Mouse (Mus musculus): Measurements from ENCODE around the gene Cd109.
A peak's percentile ranks its signal among the peaks of the same experiment; 100 is the strongest.

The Cd109 gene

GRCm38 (mm10) chr9:78615401-78616021 lies at the start of gene Cd109:
Gene Cd109, plus strand, starts transcription at chr9:78615546.
- DNase-seq (ENCODE audit: low spot score) = peak; percentile 42

DNA sequence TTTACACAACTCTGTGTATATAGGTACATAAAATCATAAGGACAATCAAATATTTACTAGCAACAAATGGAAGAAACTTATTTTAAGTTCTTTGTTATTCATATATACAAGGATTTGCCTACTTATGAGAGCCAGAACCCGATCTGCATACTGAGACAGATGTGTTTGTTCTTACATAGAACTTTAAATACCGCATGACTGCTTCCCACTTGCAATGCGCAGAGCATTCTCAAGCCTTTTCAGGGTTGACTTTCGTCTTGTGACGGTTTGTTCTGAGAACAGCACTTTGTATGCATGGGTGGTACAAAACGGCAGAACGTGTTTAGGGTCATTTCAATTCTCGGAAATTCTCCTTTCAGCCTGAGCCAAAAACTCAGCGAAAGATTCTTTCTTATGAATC lies 45.4 kb upstream of the Cd109 start:
- DNase-seq (ENCODE audit: low spot score) = no peak

DNA sequence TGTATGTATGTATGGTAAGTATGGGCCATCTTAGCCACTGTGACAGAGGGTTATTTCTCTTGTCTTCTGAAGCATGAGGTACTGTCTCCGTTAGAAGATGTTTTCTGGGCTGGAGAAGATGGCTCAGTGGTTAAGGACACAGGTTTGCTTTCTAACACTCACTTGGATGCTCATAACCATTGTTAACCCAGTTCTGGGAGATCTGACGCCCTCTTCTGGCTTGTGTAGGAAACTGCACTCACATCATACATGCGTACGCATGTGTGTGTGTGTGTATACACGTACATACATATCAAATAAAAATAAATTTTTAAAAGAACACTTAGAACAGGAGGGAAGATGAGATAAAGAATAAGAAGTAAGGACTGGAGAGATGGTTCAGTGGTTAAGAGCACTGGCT lies 38.9 kb upstream of the Cd109 start:
- DNase-seq (ENCODE audit: low spot score) = no peak

DNA sequence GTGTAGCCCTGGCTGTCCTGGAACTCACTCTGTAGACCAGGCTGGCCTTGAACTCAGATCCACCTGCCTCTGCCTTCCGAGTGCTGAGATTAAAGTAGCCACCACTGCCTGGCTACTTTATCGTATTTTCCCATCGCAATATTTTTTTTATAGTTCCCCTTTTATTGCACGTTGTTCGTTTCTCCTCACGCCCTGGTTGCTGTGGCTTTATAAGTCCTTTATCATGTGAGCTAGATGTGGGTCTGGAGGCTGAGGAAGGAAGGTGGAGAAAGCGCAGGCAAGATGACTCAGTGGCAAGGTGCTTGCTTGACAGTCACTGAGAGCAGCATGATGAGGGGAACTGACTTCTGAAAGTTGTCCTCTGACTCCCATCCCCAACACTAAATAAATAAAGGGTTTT lies 36.5 kb upstream of the Cd109 start:
- DNase-seq (ENCODE audit: low spot score) = no peak

- DNase-seq (ENCODE audit: low spot score) = no peak
Observed at GRCm38 (mm10) chr9:78579644-78580396, 35.5 kb upstream of the Cd109 start.

DNA sequence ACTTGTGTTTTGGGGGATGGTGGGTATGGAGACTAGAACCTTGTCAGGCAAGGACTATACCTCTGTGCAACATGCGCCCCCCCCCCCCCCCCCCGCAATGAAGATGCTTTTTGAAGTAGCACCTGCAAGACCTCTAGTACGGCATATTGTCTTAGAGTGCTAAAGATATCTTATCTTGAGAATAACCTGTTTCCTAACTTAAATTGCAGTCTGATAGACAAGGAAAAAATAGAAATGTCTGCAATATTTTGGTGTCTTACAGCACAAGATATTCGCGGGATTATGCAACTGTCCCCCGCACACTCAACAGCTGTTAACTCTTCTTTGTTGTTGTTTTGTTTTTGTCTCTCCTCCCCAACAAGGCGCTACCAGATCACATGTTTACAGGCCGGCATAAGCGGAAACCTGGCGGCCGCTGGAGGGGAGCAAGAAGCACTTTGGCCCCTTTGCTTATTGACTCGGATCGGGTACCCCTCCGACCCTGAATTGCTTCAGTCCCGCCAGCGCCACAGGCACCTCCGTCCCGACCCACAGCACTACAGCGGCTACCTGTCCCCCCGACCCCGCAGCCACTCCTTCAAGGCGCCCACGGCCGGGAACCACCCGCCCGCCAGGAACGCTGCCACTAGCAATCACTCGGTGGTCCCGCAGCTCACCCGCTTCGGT lies 28.0 kb upstream of the Cd109 start:
- peak; percentile 28 for DNase-seq (ENCODE audit: low spot score)

- peak; percentile 93 for DNase-seq (ENCODE audit: low spot score)
Observed at GRCm38 (mm10) chr9:78587914-78588313, 27.4 kb upstream of the Cd109 start, which contains the start of gene Slc17a5. Gene Slc17a5, minus strand, starts transcription at chr9:78588041.

- peak; percentile 17 for DNase-seq (ENCODE audit: low spot score)
Observed at GRCm38 (mm10) chr9:78588411-78589033, 26.8 kb upstream of the Cd109 start.

DNA sequence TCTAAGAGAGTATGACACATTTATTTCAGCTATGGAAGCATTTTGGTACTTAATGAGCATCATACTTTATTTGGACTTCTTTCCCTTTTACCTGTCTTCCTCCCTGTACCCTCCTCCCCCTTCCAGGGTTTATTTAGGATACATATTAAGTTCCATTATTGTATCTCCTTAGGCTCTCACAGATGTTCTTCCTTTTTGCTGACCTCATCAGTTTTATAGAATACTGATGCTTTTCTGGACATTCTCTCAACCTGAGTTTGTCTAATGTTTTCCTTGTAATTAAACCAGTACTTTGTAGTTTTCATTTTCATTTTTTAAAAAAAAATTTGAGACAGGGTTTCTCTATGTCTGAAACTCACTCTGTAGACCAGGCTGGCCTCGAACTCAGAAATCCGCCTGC lies 24.9 kb upstream of the Cd109 start:
- DNase-seq (ENCODE audit: low spot score) = no peak

GRCm38 (mm10) chr9:78595257-78595656 lies 20.1 kb upstream of the Cd109 start:
- DNase-seq (ENCODE audit: low spot score) = no peak

GRCm38 (mm10) chr9:78595769-78596555 lies 19.4 kb upstream of the Cd109 start:
- no peak for DNase-seq (ENCODE audit: low spot score)

GRCm38 (mm10) chr9:78596834-78597233 lies 18.5 kb upstream of the Cd109 start:
- DNase-seq (ENCODE audit: low spot score) = peak; percentile 52

- DNase-seq (ENCODE audit: low spot score) = no peak
Observed at GRCm38 (mm10) chr9:78599927-78600326, 15.4 kb upstream of the Cd109 start.

DNA sequence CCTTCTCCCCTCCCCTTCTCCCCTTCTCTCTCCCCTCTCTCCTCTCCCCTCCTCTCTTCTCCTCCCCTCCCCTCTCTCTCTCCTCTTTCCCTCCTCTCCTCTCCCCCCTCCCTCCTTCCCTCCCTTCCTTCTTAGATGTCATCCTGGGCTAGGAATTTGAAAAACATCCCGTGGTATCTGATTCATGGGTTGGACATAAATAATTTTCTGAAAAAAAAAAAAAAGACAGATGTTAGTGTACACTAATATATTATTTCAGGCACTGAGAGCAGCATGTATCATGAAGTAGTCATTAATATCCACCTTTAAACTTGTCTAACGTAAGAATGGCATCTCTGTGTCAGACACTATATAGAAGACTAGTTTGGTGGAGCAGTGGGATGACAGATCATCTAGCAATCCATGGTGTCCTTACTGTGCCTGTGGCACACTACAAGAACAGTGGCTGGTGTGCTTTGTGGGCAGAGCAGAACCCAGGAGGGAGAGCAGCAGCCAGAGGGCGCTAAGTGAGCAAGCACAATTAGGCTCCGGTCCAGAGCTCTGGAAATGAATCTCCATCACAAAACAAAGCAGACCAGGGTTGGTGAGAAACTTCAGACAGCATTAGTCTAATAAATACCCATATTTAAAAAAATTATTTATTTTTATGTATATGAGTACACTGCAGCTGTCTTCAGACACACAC lies 14.2 kb upstream of the Cd109 start:
- DNase-seq (ENCODE audit: low spot score) = peak; percentile 48

GRCm38 (mm10) chr9:78614201-78614600 lies 1.1 kb upstream of the Cd109 start:
- DNase-seq (ENCODE audit: low spot score) = peak; percentile 22

DNA sequence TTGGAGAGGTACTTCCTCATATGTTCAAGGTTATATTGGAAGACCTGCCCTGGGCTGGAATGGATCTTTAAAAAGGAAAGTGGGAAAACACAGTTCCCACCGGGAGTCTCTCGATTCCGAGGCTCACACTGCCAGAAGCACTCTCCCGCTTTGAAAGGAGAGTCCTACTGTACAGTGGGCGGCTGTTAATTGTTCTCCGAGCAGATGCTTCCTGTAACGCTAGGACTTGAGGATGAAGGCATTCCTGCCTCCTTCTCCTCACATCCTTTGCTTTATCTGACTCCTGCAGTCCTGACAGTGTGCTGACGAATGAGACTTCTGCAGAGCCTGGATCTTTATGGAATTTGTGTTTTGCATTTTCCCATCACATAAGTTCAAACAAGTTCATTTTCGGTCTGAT lies 3.9 kb downstream of the Cd109 start:
- no peak for DNase-seq (ENCODE audit: low spot score)

DNA sequence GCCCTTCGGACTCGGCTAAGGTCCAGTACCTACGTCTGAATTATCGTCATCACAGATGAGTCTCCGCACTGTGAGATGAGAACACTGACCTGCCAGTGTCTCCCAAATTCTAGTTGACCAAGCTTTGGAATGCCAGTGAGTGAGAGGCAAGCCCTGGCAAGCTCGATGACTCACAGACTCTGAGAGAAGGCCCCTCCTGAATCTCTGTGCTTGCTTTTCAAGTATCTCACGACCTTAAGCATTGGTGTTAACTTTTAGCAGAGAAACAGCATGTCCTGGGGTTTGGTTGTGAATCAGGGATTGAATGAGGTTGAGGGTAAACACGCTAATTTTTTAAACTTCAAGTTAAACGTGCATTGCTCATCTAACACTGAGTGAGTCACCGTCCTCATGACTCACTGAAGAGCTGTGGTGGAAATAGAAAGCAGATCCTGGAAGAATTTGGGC lies 8.0 kb downstream of the Cd109 start:
- peak; percentile 71 for DNase-seq (ENCODE audit: low spot score)

DNA sequence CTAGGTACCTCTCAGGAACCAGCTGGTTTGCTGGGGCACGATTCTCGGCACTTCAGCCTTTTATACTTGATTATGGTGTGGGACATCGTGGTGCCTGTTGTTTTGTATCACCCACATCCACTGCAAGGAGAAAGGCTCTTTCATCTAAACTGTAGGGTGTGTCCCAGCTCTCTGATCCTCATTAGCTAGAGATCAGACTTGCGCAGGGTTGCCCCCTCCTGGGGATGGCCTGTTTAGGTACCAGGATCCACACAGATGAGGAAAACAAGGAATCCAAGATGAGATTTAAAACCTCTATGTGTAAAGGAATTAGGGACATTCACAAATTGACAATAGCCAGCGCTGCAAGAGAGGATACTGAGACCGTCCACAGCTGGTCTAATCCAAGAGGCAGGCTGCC lies 14.6 kb downstream of the Cd109 start:
- peak; percentile 24 for DNase-seq (ENCODE audit: low spot score)

- no peak for DNase-seq (ENCODE audit: low spot score)
Observed at GRCm38 (mm10) chr9:78631755-78632434, 16.5 kb downstream of the Cd109 start.

DNA sequence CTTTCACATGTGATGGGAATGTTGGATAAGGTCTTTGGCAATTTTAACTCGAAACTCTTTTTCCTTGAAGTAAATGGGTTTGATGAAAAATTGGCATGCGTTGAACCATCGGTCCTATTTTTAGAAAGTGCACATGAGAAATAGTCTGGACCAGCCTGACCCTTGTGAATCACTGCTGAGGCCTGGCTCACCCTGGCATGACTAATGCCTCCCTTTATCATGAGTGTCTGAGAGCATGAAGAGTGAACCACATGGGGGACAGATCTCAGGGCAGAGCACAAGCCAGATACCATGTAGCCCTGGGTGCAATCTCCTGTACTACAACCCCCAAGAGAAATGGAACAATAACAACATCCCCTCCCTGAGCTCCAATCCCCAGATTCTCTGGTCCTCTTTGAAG lies 18.6 kb downstream of the Cd109 start:
- DNase-seq (ENCODE audit: low spot score) = no peak

- no peak for DNase-seq (ENCODE audit: low spot score)
Observed at GRCm38 (mm10) chr9:78641386-78641785, 26.0 kb downstream of the Cd109 start.
